Mouse (Mus musculus) embryo, embryonic 11.5 days (tissue): ENCODE measurements at regions not wholly inside any gene's neighbourhood (a gene's known extent, or its start where the extent isn't known, plus 50 kb on each side); places are given as distances from the start of the nearest gene placed in this dataset.

Experiments
- DNase-seq: peaks from one replicate; pipeline ENCODE4 v3.0.0-alpha.2; 2012; ENCODE audit warnings: low read depth, low spot score

GRCm38 (mm10) chr3:101749841-101750240 is 98.9 kb downstream of the Mab21l3 start:
- no peak for DNase-seq

DNA sequence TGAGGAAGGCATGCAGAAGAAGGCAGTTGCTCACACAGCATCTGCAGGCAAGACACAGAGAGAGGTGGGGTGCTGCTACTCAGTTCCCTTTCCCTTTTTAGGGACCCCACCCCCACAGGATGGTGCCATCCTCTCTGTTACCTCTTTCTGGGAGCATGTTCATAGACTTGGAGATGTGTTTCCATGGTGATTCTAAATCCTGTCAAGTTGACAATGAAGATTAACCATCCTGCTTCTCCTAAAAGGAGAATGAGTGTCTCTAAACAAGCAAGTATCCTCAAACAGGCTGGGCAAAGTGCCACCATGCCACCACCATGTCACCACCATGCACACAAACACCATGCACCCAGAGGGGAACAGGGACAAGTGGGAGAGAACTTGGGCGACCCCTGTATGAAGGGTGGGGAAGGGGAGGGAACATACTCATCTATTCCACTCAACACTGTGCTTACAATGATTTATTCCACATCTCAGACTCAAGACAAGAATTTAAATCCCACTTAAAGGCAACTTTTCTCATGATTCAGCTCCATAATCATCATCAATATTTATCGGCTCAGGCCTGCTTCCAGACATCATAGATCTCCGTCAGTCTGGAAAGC is 99.6 kb downstream of the Mab21l3 start:
- no peak for DNase-seq

- DNase-seq, result no peak
Observed at GRCm38 (mm10) chr3:101748186-101748585, 100.6 kb downstream of the Mab21l3 start.

DNA sequence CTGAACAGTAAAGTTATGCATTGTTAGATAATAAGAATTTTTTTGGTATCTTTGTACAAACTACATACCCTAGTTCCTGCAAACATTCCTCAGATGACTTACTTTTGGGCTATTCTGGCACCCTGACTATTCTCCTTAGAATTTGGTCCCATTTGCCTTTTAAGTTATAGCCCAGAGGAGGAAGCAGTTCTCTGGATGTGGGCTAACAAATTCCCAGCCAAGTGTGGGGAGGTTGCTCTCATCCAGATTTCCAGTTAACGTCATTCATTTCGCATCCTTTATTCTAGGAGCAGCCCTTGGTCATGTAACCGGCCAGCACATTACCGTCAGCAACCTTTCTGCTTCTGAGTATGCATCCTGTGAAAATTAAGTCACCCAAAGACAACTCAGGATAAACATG is 107.9 kb downstream of the Mab21l3 start:
- no peak for DNase-seq

DNA sequence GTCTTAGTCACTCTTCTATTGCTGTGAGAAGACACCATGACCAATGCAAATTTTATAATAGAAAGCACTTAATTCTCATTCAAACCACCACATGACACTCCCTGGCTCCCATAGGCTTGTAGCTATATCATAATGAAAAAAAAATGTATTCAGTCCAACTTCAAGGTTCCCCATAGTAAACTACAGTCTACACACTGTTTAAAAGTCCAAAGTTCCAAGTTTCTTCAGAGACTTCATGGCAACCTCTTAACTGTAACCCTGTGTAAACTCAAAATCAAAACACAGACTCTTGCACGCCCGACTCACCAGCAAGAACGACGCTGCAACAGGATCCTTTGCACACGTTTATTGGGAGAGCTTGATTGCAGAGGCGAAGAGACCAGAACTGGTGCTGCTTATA is 111.6 kb downstream of the Mab21l3 start:
- no peak for DNase-seq

GRCm38 (mm10) chr3:101729044-101729443 is 119.7 kb downstream of the Mab21l3 start:
- no peak for DNase-seq

DNA sequence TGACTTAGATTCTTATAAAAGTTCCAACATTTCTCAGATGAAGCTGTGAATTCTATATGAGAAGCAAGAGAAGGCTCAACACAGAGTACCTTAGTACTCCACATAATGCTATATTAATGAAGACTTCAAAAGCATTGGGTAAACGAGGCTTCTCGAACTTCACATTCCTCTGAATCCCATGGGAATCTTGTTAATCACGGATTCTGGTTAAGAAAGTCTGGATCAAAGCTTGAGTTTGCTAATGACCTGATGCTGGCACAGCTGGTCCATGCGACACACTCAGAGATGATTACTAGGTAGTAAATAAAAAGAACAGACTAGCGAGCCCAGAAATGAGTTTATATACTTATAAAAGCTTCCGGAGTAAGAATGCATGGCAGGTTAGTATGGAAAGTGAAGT is 118.4 kb upstream of the Atp1a1 start:
- DNase-seq, result no peak

DNA sequence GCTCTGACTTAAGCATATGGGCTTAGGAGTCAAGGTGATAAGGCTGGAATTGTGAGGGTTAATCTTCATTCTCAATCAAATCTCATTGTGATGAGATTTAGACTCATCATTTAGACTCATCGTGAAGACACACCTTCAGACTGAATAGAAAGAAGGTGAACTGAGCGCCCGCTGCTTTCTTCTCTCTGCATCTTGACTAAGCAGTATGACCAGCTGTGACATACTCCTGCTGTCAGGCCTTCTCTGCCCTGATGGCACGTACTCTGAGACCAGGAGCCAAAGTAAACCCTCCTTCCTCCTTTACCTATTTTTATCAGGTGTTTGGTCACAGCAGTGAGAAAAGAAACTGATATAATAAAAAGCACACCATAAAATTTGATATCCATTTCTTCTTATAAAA is 117.5 kb upstream of the Atp1a1 start:
- DNase-seq, result no peak

- DNase-seq, result no peak
Observed at GRCm38 (mm10) chr3:101715416-101715815, 110.9 kb upstream of the Atp1a1 start.

- DNase-seq, result no peak
Observed at GRCm38 (mm10) chr3:101714810-101715209, 110.3 kb upstream of the Atp1a1 start.

DNA sequence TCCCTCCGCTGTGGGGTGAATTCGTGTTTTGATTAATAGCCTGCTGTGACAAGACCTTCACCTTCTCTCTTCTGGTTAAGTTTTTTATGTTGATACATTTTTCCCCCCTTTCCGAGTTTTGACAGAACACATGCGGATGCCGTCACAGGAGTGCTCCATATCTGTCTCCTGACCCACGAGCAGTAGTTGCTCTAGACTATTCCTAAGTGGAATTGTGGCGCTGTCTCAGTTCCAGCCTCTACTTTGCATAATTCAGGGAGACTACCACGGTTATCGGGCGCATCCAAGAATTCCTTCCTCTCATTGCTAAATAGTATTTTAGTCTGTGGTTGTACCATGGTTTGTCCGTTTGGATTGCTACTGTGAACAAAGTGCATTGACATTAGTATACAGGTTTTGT is 109.2 kb upstream of the Atp1a1 start:
- no peak for DNase-seq

GRCm38 (mm10) chr3:101713138-101713638 is 108.7 kb upstream of the Atp1a1 start:
- DNase-seq, result no peak

DNA sequence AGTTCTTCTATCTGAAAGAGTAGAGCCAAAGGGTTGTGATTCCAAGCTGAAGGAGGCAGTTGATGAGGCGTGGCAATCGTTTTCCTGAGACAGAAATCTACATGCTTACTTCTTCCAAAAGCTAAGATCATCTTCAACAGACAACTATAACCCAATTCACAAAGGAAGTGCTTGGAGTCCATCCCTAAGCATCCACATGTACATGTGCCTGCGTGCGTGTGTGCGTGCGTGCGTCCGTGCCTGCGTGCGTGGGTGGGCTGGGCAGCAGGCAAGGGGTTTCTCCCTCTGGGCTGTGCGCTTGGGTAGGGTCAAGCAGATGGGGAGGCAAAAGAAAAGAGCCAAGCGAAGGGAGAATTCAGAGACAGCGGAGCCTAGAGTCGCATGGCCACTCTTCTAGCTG is 108.2 kb upstream of the Atp1a1 start:
- DNase-seq, result no peak

GRCm38 (mm10) chr3:101711594-101712171 is 107.2 kb upstream of the Atp1a1 start:
- no peak for DNase-seq

- DNase-seq, result no peak
Observed at GRCm38 (mm10) chr3:101709379-101709970, 105.0 kb upstream of the Atp1a1 start.

GRCm38 (mm10) chr3:101708821-101709220 is 104.3 kb upstream of the Atp1a1 start:
- DNase-seq, result no peak

- DNase-seq, result no peak
Observed at GRCm38 (mm10) chr3:101704919-101705318, 100.4 kb upstream of the Atp1a1 start.

- no peak for DNase-seq
Observed at GRCm38 (mm10) chr3:101704326-101704725, 99.8 kb upstream of the Atp1a1 start.

- no peak for DNase-seq
Observed at GRCm38 (mm10) chr3:101701763-101702173, 97.3 kb upstream of the Atp1a1 start.

GRCm38 (mm10) chr3:101700974-101701610 is 96.6 kb upstream of the Atp1a1 start:
- DNase-seq, result no peak

DNA sequence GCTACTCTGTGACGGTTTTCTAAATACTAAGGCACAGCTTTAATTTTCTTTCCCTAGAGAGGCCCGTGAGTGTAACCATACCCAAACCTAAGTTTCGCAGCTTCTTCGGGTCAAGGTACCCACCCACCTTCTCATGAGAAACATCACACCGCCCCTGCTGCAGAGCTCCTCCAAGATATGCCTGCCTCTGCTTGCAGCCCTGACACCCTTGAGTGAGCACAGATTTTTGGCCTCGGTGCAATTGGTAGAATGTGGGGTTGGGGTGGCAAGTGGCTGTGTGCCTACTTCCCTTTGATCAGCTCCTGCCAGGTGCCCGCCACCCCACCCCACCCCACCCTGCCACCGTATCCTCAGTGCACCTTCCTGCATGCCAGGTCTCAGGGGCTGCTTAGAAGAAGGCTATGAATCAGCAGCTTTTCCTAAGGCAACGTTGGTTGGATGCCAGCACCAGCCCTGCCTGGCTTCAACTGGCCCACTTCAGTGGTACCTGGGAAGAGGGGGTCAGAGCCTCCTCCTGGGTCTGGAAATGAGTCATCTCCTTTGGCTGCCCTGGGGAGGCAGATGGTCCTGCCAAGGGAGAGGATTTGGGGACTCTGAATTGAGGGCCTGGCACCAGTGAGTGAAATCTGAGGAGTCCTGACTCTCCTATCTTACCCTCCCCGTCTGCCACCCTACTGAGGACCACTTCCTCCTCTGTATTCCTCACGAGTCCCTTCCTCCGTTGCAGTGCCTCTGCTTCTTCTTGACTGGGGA is 95.6 kb upstream of the Atp1a1 start:
- DNase-seq, result no peak

DNA sequence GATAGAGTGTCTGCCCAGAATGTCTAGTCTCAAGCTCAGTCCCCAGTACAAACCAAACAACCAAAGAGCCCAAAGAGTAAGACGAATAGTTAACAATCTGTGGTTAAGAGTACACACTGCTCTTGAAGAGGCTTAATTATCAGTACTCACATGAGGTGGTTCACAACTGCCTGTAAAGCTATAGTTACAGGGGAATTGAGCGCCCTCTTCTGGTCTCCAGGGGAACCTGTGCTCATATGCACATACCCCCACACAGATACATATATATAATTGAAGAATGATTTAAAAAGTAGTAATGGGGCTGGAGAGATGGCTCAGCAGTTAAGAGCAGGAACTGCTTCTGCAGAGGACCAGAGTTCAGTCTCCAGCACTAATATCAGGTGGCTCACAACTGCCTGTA is 92.3 kb upstream of the Atp1a1 start:
- no peak for DNase-seq
